Mouse (Mus musculus) heart, postnatal 0 days (tissue): ENCODE results near the gene Zfp78.
"Not testable (repeated sequence)": the region's sequence is repeated elsewhere in the genome, so short reads cannot be mapped to it uniquely, and the experiment has no call there.

Source experiments
- CTCF ChIP-seq: IDR thresholded peaks from 2 replicates; pipeline ENCODE4 v1.5.1; 2016; ENCODE audit warnings: antibody characterized with exemption, control low read depth, low read depth
- EP300 ChIP-seq: IDR thresholded peaks from 2 replicates; pipeline ENCODE4 v1.6.1; 2016; ENCODE audit warnings: antibody characterized with exemption, low read depth

DNA sequence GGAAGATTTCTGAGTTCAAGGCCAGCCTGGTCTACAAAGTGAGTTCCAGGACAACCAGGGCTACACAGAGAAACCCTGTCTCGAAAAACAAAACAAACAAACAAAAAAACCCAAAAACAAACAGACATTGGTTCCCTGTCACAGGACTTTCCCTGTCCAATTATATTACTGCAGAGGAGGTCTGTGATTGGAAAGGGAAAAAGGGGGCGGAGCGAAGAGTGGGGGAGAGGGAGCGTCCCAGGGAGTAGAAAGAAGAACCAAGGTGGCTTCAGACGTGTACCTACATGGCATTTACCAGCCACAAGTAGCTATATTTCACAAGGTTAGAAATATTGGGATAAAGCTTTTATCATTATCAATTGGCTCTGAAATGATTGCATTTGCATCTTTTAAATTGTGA, 5.1 kb downstream of the Zfp78 start:
- TF ChIP-seq CTCF, EP300: not testable (repeated sequence)
